Mouse (Mus musculus) kidney, adult 2 months (tissue): ENCODE results near the gene Gosr2. TPM values are rescaled to one million over a fixed set of nuclear protein-coding genes. Genes with fewer than 3 reads are reported as not detected.

Experiments used
- DNase-seq: peaks from one replicate; pipeline ENCODE4 v3.0.0; 2021
- H3K27ac ChIP-seq: fragments of 200-500 bp; 2 replicates; pipeline ENCODE4 v1.5.1; 2012; ENCODE audit warnings: low read depth, low read length, control low read depth, inconsistent platforms; ENCODE audit not compliant: insufficient read depth
- H3K27me3 ChIP-seq: fragments of 200-500 bp; replicated peaks from 2 replicates; pipeline ENCODE4 v1.6.1; 2012; ENCODE audit warnings: mild to moderate bottlenecking, moderate library complexity, low read length, inconsistent platforms; ENCODE audit not compliant: control insufficient read depth, insufficient read depth
- H3K36me3 ChIP-seq: fragments of 200-500 bp; 2 replicates; pipeline ENCODE4 v1.6.1; 2012; ENCODE audit warnings: mild to moderate bottlenecking, moderate library complexity, low read length, inconsistent platforms; ENCODE audit not compliant: control insufficient read depth, insufficient read depth
- H3K4me1 ChIP-seq: fragments of 200-500 bp; 2 replicates; pipeline ENCODE4 v1.6.1; 2011; ENCODE audit warnings: low read length; ENCODE audit not compliant: control insufficient read depth, insufficient read depth
- H3K4me3 ChIP-seq: fragments of 200-500 bp; 2 replicates; pipeline ENCODE4 v1.5.1; 2011; ENCODE audit warnings: mild to moderate bottlenecking, low read depth, low read length, control low read depth; ENCODE audit not compliant: insufficient read depth
- CTCF ChIP-seq: fragments of 200-500 bp; conservative IDR thresholded peaks from 2 replicates; pipeline ENCODE4 v1.5.1; 2011; ENCODE audit warnings: low read depth, mild to moderate bottlenecking, control low read depth, low read length, moderate library complexity, mixed read lengths; ENCODE audit not compliant: insufficient read depth, insufficient read length
- POLR2A ChIP-seq: fragments of 200-500 bp; IDR thresholded peaks from one replicate; pipeline ENCODE4 v1.6.1; 2011; ENCODE audit warnings: low read depth, low read length, control low read depth
- WGBS: fragments of 180-500 bp; shearing (Covaris S2); methylation state at CpG from one replicate; pipeline ENCODE4 v1.1.7; 2018; 5-methylcytosine and 5-hydroxymethylcytosine counted together
- polyA plus RNA-seq: library from polyadenylated mRNA; depleted of rRNA; stranded (reverse); fragments of >200 nt; gene quantifications from 2 replicates; pipeline ENCODE4 v1.2.3, GENCODE M21; 2012

Gene Gosr2
- polyA plus RNA-seq, 1 experiment, result 101 TPM

- TF ChIP-seq POLR2A, result no peak
- no peak for TF ChIP-seq CTCF
- DNase-seq, result peak; percentile 59
- H3K4me1 ChIP-seq, result peaks cover 37% of the 10 kb centered on the region
- 35% methylated on average over 28 of the region's 28 CpGs for WGBS
- no peaks in the 10 kb centered on the region for H3K27me3 ChIP-seq
- no peaks in the 10 kb centered on the region for H3K36me3 ChIP-seq
- no peak overlapping the region for H3K27ac ChIP-seq
- no peak overlapping the region for H3K4me3 ChIP-seq
These were observed 14.3 kb upstream of the Gosr2 start for GRCm38 (mm10) chr11:103711851-103712587.

- Histone ChIP-seq H3K27me3 (no peaks in the 10 kb centered on the region), H3K4me1 (peaks cover 37% of the 10 kb centered on the region), H3K27ac (peak overlapping the region; percentile 49), H3K36me3 (no peaks in the 10 kb centered on the region), H3K4me3 (no peak overlapping the region)
- peak; percentile 82 for DNase-seq
- WGBS, result 50% methylated on average over 1 of the region's 1 CpGs
- TF ChIP-seq CTCF (no peak), POLR2A (no peak)
These were observed 12.3 kb upstream of the Gosr2 start for GRCm38 (mm10) chr11:103709982-103710381.

GRCm38 (mm10) chr11:103707005-103707404 lies 9.3 kb upstream of the Gosr2 start:
- Histone ChIP-seq H3K27ac (peak overlapping the region; percentile 61), H3K27me3 (no peaks in the 10 kb centered on the region), H3K4me1 (peaks cover 30% of the 10 kb centered on the region), H3K36me3 (no peaks in the 10 kb centered on the region), H3K4me3 (no peak overlapping the region)
- peak; percentile 93 for DNase-seq
- 31% methylated on average over 8 of the region's 8 CpGs for whole genome bisulfite sequencing
- no peak; the same call in 1 of the 2 replicates for TF ChIP-seq CTCF
- TF ChIP-seq POLR2A, result no peak

GRCm38 (mm10) chr11:103698226-103698625 lies 528 bp upstream of the Gosr2 start:
- Histone ChIP-seq H3K4me3 (peak overlapping the region; percentile 96), H3K27me3 (no peaks in the 10 kb centered on the region), H3K27ac (peak overlapping the region; percentile 100), H3K4me1 (peaks cover 6% of the 10 kb centered on the region; the same call in 1 of the 2 replicates), H3K36me3 (no peaks in the 10 kb centered on the region)
- TF ChIP-seq CTCF (no peak), POLR2A (no peak)
- 50% methylated on average over 2 of the region's 2 CpGs for WGBS
- peak; percentile 45 for DNase-seq

GRCm38 (mm10) chr11:103696851-103697564 lies 690 bp downstream of the Gosr2 start:
- DNase-seq, result no peak
- TF ChIP-seq POLR2A (no peak), CTCF (no peak)
- WGBS, result under 1% methylated on average over 18 of the region's 18 CpGs

GRCm38 (mm10) chr11:103693241-103693640 lies 4.5 kb downstream of the Gosr2 start:
- Histone ChIP-seq H3K36me3 (no peaks in the 10 kb centered on the region), H3K4me1 (peaks cover 31% of the 10 kb centered on the region), H3K27ac (no peak overlapping the region), H3K4me3 (no peak overlapping the region), H3K27me3 (no peaks in the 10 kb centered on the region)
- TF ChIP-seq POLR2A (no peak), CTCF (no peak)
- DNase-seq, result no peak
- 31% methylated on average over 1 of the region's 1 CpGs for WGBS

More at GRCm38 (mm10) chr11:103696851-103697564, 690 bp downstream of the Gosr2 start:
- Histone ChIP-seq H3K27me3 (no peaks in the 10 kb centered on the region), H3K36me3 (no peaks in the 10 kb centered on the region), H3K27ac (peak overlapping the region; percentile 100), H3K4me1 (peaks cover 6% of the 10 kb centered on the region; the same call in 1 of the 2 replicates), H3K4me3 (peak overlapping the region; percentile 96)

GRCm38 (mm10) chr11:103691036-103691435 lies 6.7 kb downstream of the Gosr2 start:
- WGBS, result 83% methylated on average over 1 of the region's 1 CpGs
- TF ChIP-seq POLR2A (no peak), CTCF (no peak)

More at GRCm38 (mm10) chr11:103691036-103691435, 6.7 kb downstream of the Gosr2 start:
- H3K4me1 ChIP-seq, result peaks cover 31% of the 10 kb centered on the region
- no peak for DNase-seq
- H3K27ac ChIP-seq, result no peak overlapping the region
- no peaks in the 10 kb centered on the region for H3K27me3 ChIP-seq
- no peak overlapping the region for H3K4me3 ChIP-seq
- H3K36me3 ChIP-seq, result no peaks in the 10 kb centered on the region
